In the genomic region with DNA sequence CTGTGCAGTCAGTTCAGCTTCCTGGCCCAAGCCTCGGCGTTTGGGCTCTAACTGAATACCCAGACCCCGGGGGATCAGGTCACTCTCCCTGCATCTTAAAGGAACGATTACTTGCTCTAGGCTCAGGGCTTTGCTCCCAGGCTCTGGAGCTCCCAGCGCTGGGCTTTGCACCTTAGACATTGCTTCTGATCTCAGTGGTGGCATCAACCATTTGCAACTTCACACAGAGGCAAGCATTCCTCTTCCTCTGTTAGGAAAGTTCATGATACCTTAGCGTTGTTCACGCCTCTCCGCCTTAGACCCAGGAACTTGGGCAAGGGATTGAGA, we compare ENCODE assay signal across 10 mouse cellular contexts. TPM values are rescaled to one million over a fixed set of nuclear protein-coding genes. Genes with fewer than 3 reads are reported as not detected.
DNase-seq lines count a peak whose midpoint lies in the region; ATAC-seq lines count a peak whose summit lies in the region.
"Had no signal": no experiment of that assay in that cellular context is flagged by ENCODE, and none has a peak within 500 bp of the region (broad histone marks: within the 10 kb centered on the region; RNA-seq: fewer than 3 reads in every experiment).

No protein-coding gene starts in this region.

- peaks cover 44% of the 10 kb centered on the region for H3K27me3 ChIP-seq in heart, embryonic 15.5 days
- peaks cover 25% of the 10 kb centered on the region for H3K27me3 ChIP-seq in embryonic facial prominence, embryonic 11.5 days (ENCODE audit: control insufficient read depth, insufficient read depth, low read length)
- H3K27me3 ChIP-seq in hindbrain, embryonic 16.5 days (replicated peaks; ENCODE audit: control insufficient read depth, insufficient read depth, low read length), result peaks cover 12% of the 10 kb centered on the region

- no peaks in the 10 kb centered on the region for H3K36me3 ChIP-seq in heart, embryonic 15.5 days
- H3K36me3 ChIP-seq in embryonic facial prominence, embryonic 11.5 days (replicated peaks; ENCODE audit: control insufficient read depth, insufficient read depth, low read depth, low read length), result no peaks in the 10 kb centered on the region
- no peaks in the 10 kb centered on the region for H3K36me3 ChIP-seq in hindbrain, embryonic 16.5 days (ENCODE audit: control insufficient read depth, insufficient read depth, low read length)

- peaks cover 28% of the 10 kb centered on the region for H3K4me1 ChIP-seq in heart, embryonic 15.5 days (replicated peaks)
- no peaks in the 10 kb centered on the region; the same call in 1 of the 2 replicates for H3K4me1 ChIP-seq in embryonic facial prominence, embryonic 11.5 days (ENCODE audit: control insufficient read depth, insufficient read depth, low read length)
- H3K4me1 ChIP-seq in hindbrain, embryonic 16.5 days (ENCODE audit: control insufficient read depth, insufficient read depth, low read depth, low read length), result peaks cover 13% of the 10 kb centered on the region; the same call in 1 of the 2 replicates

- no peak for ATAC-seq in heart, embryonic 15.5 days (replicated peaks; ENCODE audit: insufficient number of reproducible peaks, insufficient read depth, low FRiP score, low read depth)
- no peak for ATAC-seq in embryonic facial prominence, embryonic 11.5 days (replicated peaks; ENCODE audit: insufficient number of reproducible peaks, low FRiP score, low TSS enrichment, low read depth)
- ATAC-seq in hindbrain, embryonic 16.5 days, result no peak
- ATAC-seq in erythroid progenitor cell, adult 5-6 weeks (replicated peaks; ENCODE audit: low FRiP score, poor library complexity, severe bottlenecking), result no peak
- ATAC-seq in activated CD4-positive, CD25-positive, alpha-beta regulatory T cell, adult 4 months, result no peak
- ATAC-seq: CD4-positive, CD25-positive, alpha-beta regulatory T cell, adult 4 months had no signal

- H3K4me2 ChIP-seq in heart, embryonic 15.5 days, result peak overlapping the region; percentile 86
- H3K4me2 ChIP-seq in embryonic facial prominence, embryonic 11.5 days (ENCODE audit: low read depth, low read length), result peak overlapping the region; percentile 75; the same call in 1 of the 2 replicates
- peak overlapping the region; percentile 91 for H3K4me2 ChIP-seq in hindbrain, embryonic 16.5 days (ENCODE audit: low read length)

- peak overlapping the region; percentile 81 for H3K27ac ChIP-seq in heart, embryonic 15.5 days
- no peak overlapping the region for H3K27ac ChIP-seq in embryonic facial prominence, embryonic 11.5 days (replicated peaks; ENCODE audit: low read depth, low read length)
- no peak overlapping the region for H3K27ac ChIP-seq in hindbrain, embryonic 16.5 days (ENCODE audit: low read depth, low read length)

- no peak overlapping the region for H3K9ac ChIP-seq in heart, embryonic 15.5 days
- no peak overlapping the region for H3K9ac ChIP-seq in embryonic facial prominence, embryonic 11.5 days (replicated peaks; ENCODE audit: low read length)
- H3K9ac ChIP-seq in hindbrain, embryonic 16.5 days (ENCODE audit: low read depth, low read length), result no peak overlapping the region; the same call in 1 of the 2 replicates

- peak overlapping the region; percentile 52 for H3K4me3 ChIP-seq in heart, embryonic 15.5 days
- H3K4me3 ChIP-seq in embryonic facial prominence, embryonic 11.5 days (ENCODE audit: low read depth, low read length), result no peak overlapping the region
- H3K4me3 ChIP-seq in hindbrain, embryonic 16.5 days (ENCODE audit: low read length), result peak overlapping the region; percentile 47; the same call in 1 of the 2 replicates

- WGBS in heart, embryonic 15.5 days, result 20% methylated on average over 8 of the region's 8 CpGs
- 8% methylated on average over 8 of the region's 8 CpGs for WGBS in embryonic facial prominence, embryonic 11.5 days
- 19% methylated on average over 8 of the region's 8 CpGs for WGBS in hindbrain, embryonic 16.5 days

- intact Hi-C loops in heart, postnatal 36 days (cut with DNase I), result no loop called here

- no peaks in the 10 kb centered on the region for H3K9me3 ChIP-seq in heart, embryonic 15.5 days (replicated peaks)
- no peaks in the 10 kb centered on the region for H3K9me3 ChIP-seq in embryonic facial prominence, embryonic 11.5 days (replicated peaks; ENCODE audit: control insufficient read depth, low read length)
- no peaks in the 10 kb centered on the region for H3K9me3 ChIP-seq in hindbrain, embryonic 16.5 days (ENCODE audit: control insufficient read depth, low read length)

- DNase-seq in heart, postnatal 36 days, result no peak
- DNase-seq in embryonic facial prominence, embryonic 11.5 days (ENCODE audit: low spot score), result no peak
- peak; percentile 51 for DNase-seq in neural tube, embryonic 10.5 days (ENCODE audit: extremely low spot score, low spot score)
- no peak for DNase-seq in ovary, adult 18-20 months (ENCODE audit: low spot score)
- DNase-seq: adrenal gland, adult 8-10 months had no signal

RNA-seq across cellular contexts. Expression of gene Nt5c1a, which starts 0.8 kb away (rescaled TPM):
- polyA plus RNA-seq in heart, embryonic 15.5 days (2015; fragmentation: Nextera tagmentation; extraction: Ambion mirVana), result 1.3 and 1.5 TPM in 2 replicates
- 10 to 100 TPM; 45.5 to 58.6 TPM for total RNA-seq in heart, postnatal 36 days (2021)
- polyA plus RNA-seq in embryonic facial prominence, embryonic 11.5 days (2014; fragmentation: Nextera tagmentation; extraction: Ambion mirVana), result not detected in 2 replicates
- 0.16 TPM in 1 of 2 replicates, not detected in the other for polyA plus RNA-seq in hindbrain, embryonic 16.5 days (2015; fragmentation: Nextera tagmentation; extraction: Ambion mirVana)
- total RNA-seq in erythroid progenitor cell, adult 5-6 weeks (2015; ENCODE audit: low replicate concordance), result not detected in 2 replicates
- not detected in 2 replicates for total RNA-seq in erythroid progenitor cell, adult 5-6 weeks (2017; ENCODE audit: low replicate concordance)
- polyA plus RNA-seq in activated CD4-positive, CD25-positive, alpha-beta regulatory T cell, adult 4 months (2017; shearing (Covaris generic)), result not detected
- polyA plus RNA-seq: CD4-positive, CD25-positive, alpha-beta regulatory T cell, adult 4 months had no signal

RNA-seq across cellular contexts. Expression of gene Hpcal4, which starts 19.0 kb away (rescaled TPM):
- 0.72 and 0.80 TPM in 2 replicates for polyA plus RNA-seq in heart, embryonic 15.5 days (2015; fragmentation: Nextera tagmentation; extraction: Ambion mirVana)
- under 1 TPM; 0.08 TPM for total RNA-seq in heart, postnatal 36 days (2021)
- 0.84 and 1.6 TPM in 2 replicates for polyA plus RNA-seq in embryonic facial prominence, embryonic 11.5 days (2014; fragmentation: Nextera tagmentation; extraction: Ambion mirVana)
- polyA plus RNA-seq in hindbrain, embryonic 16.5 days (2015; fragmentation: Nextera tagmentation; extraction: Ambion mirVana), result 46.7 and 63.6 TPM in 2 replicates
- total RNA-seq in erythroid progenitor cell, adult 5-6 weeks (2015; ENCODE audit: low replicate concordance), result not detected in 2 replicates
- not detected in 2 replicates for total RNA-seq in erythroid progenitor cell, adult 5-6 weeks (2017; ENCODE audit: low replicate concordance)
- polyA plus RNA-seq in activated CD4-positive, CD25-positive, alpha-beta regulatory T cell, adult 4 months (2017; shearing (Covaris generic)), result not detected
- polyA plus RNA-seq: CD4-positive, CD25-positive, alpha-beta regulatory T cell, adult 4 months had no signal

RNA-seq across cellular contexts. Expression of gene Heyl, which starts 31.3 kb away (rescaled TPM):
- 13.0 and 21.2 TPM in 2 replicates for polyA plus RNA-seq in heart, embryonic 15.5 days (2015; fragmentation: Nextera tagmentation; extraction: Ambion mirVana)
- total RNA-seq in heart, postnatal 36 days (2021), result 10 to 100 TPM; 19.5 to 20.7 TPM
- polyA plus RNA-seq in embryonic facial prominence, embryonic 11.5 days (2014; fragmentation: Nextera tagmentation; extraction: Ambion mirVana), result 8.0 and 8.1 TPM in 2 replicates
- 5.3 and 7.6 TPM in 2 replicates for polyA plus RNA-seq in hindbrain, embryonic 16.5 days (2015; fragmentation: Nextera tagmentation; extraction: Ambion mirVana)
- total RNA-seq in erythroid progenitor cell, adult 5-6 weeks (2015; ENCODE audit: low replicate concordance), result 0.72 TPM in 1 of 2 replicates, not detected in the other
- 0.13 TPM in 1 of 2 replicates, not detected in the other for total RNA-seq in erythroid progenitor cell, adult 5-6 weeks (2017; ENCODE audit: low replicate concordance)
- polyA plus RNA-seq in activated CD4-positive, CD25-positive, alpha-beta regulatory T cell, adult 4 months (2017; shearing (Covaris generic)), result not detected
- polyA plus RNA-seq: CD4-positive, CD25-positive, alpha-beta regulatory T cell, adult 4 months had no signal

Comparison
In these comparisons a context has a peak if more than half of its experiments do, and no peak if none do; other contexts are left out.
1. RNA of gene Hpcal4, which starts 19.0 kb away (polyA plus RNA-seq): 46.7 to 63.6 TPM in hindbrain, embryonic 16.5 days; 0.84 to 1.6 TPM in embryonic facial prominence, embryonic 11.5 days, 0.72 to 0.80 TPM in heart, embryonic 15.5 days and not detected in activated CD4-positive, CD25-positive, alpha-beta regulatory T cell, adult 4 months; every median in the first group is over 10 times any median in the second.
2. Peak in every context shown above with its lines, with median percentiles within 50 percentile points of each other: H3K4me2 ChIP-seq.